Mouse (Mus musculus) gastrocnemius, postnatal 14 days (tissue): ENCODE data around the gene Mcu. TPM values are rescaled to one million over a fixed set of nuclear protein-coding genes. Genes with fewer than 3 reads are reported as not detected.

Experiments
- DNase-seq: peaks from one replicate; pipeline ENCODE4 v3.0.0; 2021; ENCODE audit warnings: mixed read lengths
- intact Hi-C: fragments of 180-260 bp; cut with DNase I; formaldehyde crosslinking; loops from one replicate; pipeline ENCODE4 v1.15.1; 2025; ENCODE audit warnings: low total_unique reads
- total RNA-seq, 2 experiments: library from RNA; stranded (reverse); gene quantifications; 2 replicates each; pipeline ENCODE4 v1.2.3; 2021

Mcu gene
- total RNA-seq, 2 experiments from 2014 or later = 51.0 to 51.1 TPM

- intact Hi-C loops = no loop called here
- no peak for DNase-seq
These were observed 105.0 kb downstream of the Mcu start for GRCm38 (mm10) chr10:59511427-59511963.

GRCm38 (mm10) chr10:59510713-59511426 is 105.6 kb downstream of the Mcu start:
- DNase-seq = no peak
- intact Hi-C loops = no loop called here

GRCm38 (mm10) chr10:59509197-59509596 is 107.3 kb downstream of the Mcu start:
- intact Hi-C loops = loop anchor here (5.0 kb wide), 1 partner anchor 98 kb away; no protein-coding TSS in a partner anchor
- no peak for DNase-seq

- intact Hi-C loops = loop anchor here (5.0 kb wide), 1 partner anchor 101 kb away; no protein-coding TSS in a partner anchor
- DNase-seq = no peak
These were observed 109.8 kb downstream of the Mcu start for GRCm38 (mm10) chr10:59506711-59507110.

GRCm38 (mm10) chr10:59504291-59504690 is 112.2 kb downstream of the Mcu start:
- intact Hi-C loops = no loop called here

GRCm38 (mm10) chr10:59503433-59504210 is 112.9 kb downstream of the Mcu start:
- intact Hi-C loops = no loop called here
- peak; percentile 54 for DNase-seq

More at GRCm38 (mm10) chr10:59504291-59504690, 112.2 kb downstream of the Mcu start:
- DNase-seq = peak; percentile 56

- intact Hi-C loops = no loop called here
- DNase-seq = no peak
These were observed 114.1 kb downstream of the Mcu start for GRCm38 (mm10) chr10:59502381-59502780.

- DNase-seq = no peak
- intact Hi-C loops = no loop called here
These were observed 114.7 kb downstream of the Mcu start for GRCm38 (mm10) chr10:59501761-59502160.

GRCm38 (mm10) chr10:59500225-59500624 is 116.3 kb downstream of the Mcu start:
- intact Hi-C loops = no loop called here
- no peak for DNase-seq

GRCm38 (mm10) chr10:59497019-59497418 is 119.5 kb downstream of the Mcu start:
- intact Hi-C loops = loop anchor here (10.0 kb wide), 1 partner anchor 78 kb away; no protein-coding TSS in a partner anchor
- DNase-seq = no peak

- no peak for DNase-seq
- intact Hi-C loops = loop anchor here (5.0 to 10.0 kb wide), 2 partner anchors 80 to 367 kb away; no protein-coding TSS in a partner anchor
These were observed 121.6 kb downstream of the Mcu start for GRCm38 (mm10) chr10:59494917-59495316.

GRCm38 (mm10) chr10:59494044-59494443 is 122.4 kb downstream of the Mcu start:
- intact Hi-C loops = loop anchor here (5.0 to 10.0 kb wide), 2 partner anchors 81 to 368 kb away; no protein-coding TSS in a partner anchor
- peak; percentile 46 for DNase-seq

GRCm38 (mm10) chr10:59490920-59491319 is 125.6 kb downstream of the Mcu start:
- intact Hi-C loops = loop anchor here (5.0 to 10.0 kb wide), 2 partner anchors 84 to 371 kb away; no protein-coding TSS in a partner anchor
- DNase-seq = peak; percentile 18

GRCm38 (mm10) chr10:59489411-59489810 is 127.1 kb downstream of the Mcu start:
- intact Hi-C loops = no loop called here
- peak; percentile 40 for DNase-seq

- intact Hi-C loops = no loop called here
- DNase-seq = no peak
These were observed 129.1 kb downstream of the Mcu start for GRCm38 (mm10) chr10:59487351-59487750.

GRCm38 (mm10) chr10:59484318-59484717 is 132.2 kb downstream of the Mcu start:
- no peak for DNase-seq
- intact Hi-C loops = no loop called here

GRCm38 (mm10) chr10:59481381-59481780 is 135.1 kb downstream of the Mcu start:
- intact Hi-C loops = no loop called here
- no peak for DNase-seq

- intact Hi-C loops = no loop called here
- peak; percentile 60 for DNase-seq
These were observed 146.0 kb downstream of the Mcu start for GRCm38 (mm10) chr10:59470451-59470850.

GRCm38 (mm10) chr10:59467297-59467696 is 149.2 kb downstream of the Mcu start:
- DNase-seq = no peak
- intact Hi-C loops = no loop called here

GRCm38 (mm10) chr10:59466626-59467025 is 149.9 kb downstream of the Mcu start:
- no peak for DNase-seq
- intact Hi-C loops = no loop called here
